Mouse (Mus musculus): ENCODE measurements around the gene Chl1. TPM values are rescaled to one million over a fixed set of nuclear protein-coding genes. Genes with fewer than 3 reads are reported as not detected.

Chl1 gene
- total RNA-seq, 2 experiments from 2014 or later: 518 to 523 TPM

DNA sequence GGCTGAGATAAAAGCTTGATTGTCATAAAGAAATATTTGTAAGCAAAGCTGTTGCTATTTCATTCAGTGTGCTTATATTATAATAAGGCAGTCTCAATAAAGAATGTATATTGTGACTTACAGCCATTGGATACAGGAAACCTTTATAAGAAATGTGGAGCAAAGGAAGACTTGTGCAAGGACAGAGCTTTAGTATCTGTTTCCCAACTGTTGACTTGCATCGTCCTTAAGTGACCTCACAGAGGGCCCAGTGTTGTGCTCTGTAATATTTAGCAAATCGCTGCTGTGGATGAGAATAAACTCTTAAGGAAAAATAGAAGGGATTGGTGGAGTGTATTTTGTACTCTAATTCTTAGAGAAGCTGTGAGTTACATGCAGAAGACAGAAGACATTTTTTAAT is 23.6 kb downstream of the Chl1 start:
- intact Hi-C loops (cut with DNase I): no loop called here
- DNase-seq: no peak

DNA sequence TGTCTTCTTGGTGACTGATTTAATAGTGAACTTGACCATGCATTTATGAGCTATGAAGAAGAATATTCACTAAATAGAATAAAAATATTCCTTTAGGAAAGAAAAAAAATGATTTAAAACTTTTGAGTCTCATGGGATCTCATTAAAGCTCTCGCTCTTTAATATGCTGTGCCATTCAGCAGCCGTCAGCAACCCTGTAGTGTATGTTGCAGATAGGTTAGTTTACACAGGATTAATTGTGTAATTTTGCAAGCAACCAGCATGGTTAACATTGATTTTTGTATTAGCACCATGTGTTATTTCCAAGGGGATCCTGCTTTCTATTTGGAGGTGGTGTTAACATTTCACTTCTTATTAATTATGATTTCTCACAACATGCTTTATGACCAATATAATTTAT is 32.2 kb downstream of the Chl1 start:
- intact Hi-C loops (cut with DNase I): no loop called here

DNA sequence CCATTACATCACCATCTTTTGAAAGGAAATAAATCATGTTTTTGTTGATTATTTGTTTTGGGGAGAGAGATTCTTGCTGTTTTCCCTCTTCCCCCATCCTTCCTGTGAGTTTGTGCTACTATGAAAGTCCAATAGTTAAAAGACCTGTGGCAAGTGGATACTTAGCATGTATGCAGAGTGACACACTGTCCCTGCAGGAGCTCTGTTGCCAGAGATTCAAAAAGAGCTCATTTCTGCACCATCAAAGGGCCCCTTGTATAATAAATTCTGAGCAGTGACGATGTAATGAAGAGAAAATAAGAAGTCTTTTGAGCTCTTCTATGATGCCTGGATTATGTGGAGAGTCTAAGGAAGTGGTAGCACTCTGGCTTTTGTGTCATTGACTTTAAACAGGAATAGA is 33.4 kb downstream of the Chl1 start:
- no peak for DNase-seq

More for the DNA sequence above, 32.2 kb downstream of the Chl1 start:
- no peak for DNase-seq

DNA sequence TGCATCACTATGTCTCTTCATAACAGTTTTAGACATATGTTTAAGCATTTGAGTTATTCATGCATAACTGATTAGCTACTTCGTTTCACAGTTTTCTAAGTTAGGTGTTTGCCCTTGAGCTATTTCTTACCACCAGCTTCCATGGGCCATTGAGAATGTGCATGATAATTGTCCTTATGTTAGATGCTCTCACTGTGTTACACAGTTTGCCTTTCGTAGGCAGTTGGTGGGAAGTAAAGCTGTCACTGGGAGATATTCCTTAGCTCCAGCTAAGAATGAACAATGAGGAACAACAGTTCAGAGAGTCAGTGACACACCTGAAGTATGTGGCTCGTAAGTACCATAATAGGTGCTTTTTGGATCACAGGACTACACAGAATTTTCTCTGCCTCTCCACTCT is 35.9 kb downstream of the Chl1 start:
- intact Hi-C loops (cut with DNase I): no loop called here
- no peak for DNase-seq

More for the DNA sequence above, 33.4 kb downstream of the Chl1 start:
- intact Hi-C loops (cut with DNase I): no loop called here

DNA sequence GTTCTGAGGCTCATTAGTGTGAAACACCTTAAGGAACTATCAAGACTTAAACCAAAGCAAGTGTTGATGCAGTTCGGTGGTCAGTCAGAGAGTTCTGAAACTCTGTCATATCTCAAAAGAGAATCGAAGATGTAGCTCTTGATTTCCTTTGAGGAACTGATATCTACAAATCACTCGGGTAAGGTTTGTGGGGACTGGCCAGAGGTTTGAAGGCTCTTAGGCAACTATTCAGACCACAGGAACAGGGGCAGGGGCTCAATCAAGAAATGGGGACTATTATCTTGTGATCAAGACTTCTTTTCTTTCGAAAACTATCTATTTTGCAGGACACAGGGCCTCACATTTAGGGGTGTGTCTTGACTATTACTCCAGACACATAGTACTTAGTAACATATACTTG is 39.5 kb downstream of the Chl1 start:
- intact Hi-C loops (cut with DNase I): no loop called here
- no peak for DNase-seq

DNA sequence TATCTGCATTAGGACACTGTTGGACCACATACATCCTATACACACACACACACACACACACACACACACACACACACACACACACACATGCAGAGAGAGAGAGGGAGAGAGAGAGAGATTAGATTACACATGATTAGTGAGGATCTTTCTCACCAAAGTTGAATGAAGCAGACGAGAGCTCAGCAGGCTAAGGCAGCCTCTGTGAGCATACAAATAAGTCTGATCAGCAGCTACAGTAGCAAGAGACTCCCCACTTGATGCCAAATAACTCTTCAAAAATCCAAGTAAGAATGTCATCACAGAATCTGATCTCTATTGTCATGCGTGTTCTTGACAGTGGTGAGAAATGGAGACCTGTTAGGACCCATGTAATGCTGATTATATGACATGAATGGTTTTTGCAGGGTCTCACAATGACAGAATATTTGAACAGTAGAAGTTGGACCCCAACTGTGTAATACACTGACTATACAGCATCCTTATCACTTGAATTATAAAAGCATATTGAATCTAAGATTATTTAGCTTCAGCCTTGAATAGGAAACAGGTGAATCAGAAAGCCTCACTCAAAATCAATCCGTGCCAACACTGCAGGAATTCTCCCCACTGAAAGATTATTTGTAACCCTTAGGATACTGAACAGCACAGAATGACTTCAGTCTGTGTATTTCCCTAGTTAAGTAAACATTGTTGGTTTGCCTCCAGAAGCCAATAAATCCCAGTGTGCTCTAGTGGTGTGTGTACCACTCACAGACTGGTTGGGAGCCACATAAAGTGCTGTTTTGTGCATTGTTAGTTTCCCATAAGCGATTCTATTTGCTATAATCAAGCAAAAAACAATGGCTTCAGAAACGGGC is 47.9 kb downstream of the Chl1 start:
- DNase-seq: peak; percentile 3
- intact Hi-C loops (cut with DNase I): no loop called here

DNA sequence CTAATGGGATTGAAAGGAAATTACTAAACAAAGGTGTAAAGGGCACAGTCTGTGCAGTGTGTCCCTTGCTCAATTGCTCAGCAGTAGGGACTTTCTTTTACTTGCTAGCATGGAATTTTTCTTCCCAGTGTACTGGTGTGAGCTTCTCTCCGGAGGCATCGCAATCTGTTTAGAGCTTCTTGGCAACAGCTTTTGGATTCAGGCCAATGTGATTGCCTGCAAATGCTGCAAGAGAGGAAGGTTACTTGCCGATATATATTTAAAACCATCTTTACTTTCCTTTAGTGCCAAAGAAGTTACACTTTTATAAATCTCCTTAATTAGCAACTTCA is 48.5 kb downstream of the Chl1 start:
- intact Hi-C loops (cut with DNase I): no loop called here
- DNase-seq: peak; percentile 66

DNA sequence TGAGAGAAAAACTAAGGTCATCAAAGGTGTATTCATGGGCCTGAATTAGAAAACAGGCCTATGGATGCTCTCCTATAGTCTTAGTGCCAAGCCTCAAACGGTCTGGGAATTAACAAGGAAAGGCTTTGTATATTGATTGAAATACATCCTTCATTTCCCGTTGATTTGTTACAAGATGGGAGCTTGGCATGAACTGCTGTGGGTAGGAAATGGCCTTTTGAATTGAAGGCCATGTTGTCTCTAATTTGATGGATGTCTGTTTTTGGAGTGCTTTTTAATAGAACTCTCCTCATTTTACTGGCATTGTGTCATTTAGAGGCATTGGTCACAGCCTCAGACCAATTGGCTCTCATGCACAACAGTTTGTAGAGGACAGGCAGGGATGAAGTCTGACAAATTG is 49.0 kb downstream of the Chl1 start:
- intact Hi-C loops (cut with DNase I): no loop called here
- no peak for DNase-seq

DNA sequence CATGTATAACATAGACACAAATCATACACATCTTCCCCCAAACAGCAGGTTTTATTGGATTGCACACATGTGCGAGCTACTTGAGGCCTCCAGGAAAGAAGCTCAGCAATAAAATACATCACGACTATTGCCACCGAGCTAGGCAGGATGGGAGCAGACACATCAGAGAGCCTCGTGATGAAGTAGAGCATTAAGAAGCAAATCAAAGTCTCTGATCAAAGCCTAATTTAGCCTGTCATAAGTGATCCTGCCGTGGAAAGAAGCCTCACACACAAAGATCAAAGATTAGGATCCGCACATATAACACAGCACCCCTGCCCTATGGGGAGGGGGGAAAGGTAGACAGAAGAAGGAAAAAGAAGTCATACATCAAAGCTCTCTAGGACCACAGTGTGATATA is 54.4 kb downstream of the Chl1 start:
- no peak for DNase-seq
- intact Hi-C loops (cut with DNase I): no loop called here

DNA sequence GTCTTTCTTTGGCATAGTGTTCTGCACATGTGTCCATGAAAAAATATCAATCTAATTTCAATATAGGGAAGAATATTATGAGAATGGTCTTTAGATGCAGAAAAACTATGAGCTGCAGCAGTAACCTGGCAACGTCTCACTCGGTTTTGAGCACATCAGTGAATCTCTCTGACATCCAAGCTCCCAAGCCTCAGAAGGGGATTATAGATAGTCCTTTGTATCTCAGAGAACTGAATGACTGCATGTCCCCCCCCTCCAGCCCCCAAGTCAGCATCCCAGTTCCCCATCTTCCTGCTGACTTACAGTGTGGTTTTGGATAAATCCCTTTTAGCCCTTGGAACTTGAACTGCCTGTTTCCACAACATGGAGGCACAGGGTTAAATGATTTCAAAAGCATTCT is 56.9 kb downstream of the Chl1 start:
- no peak for DNase-seq
- intact Hi-C loops (cut with DNase I): no loop called here

DNA sequence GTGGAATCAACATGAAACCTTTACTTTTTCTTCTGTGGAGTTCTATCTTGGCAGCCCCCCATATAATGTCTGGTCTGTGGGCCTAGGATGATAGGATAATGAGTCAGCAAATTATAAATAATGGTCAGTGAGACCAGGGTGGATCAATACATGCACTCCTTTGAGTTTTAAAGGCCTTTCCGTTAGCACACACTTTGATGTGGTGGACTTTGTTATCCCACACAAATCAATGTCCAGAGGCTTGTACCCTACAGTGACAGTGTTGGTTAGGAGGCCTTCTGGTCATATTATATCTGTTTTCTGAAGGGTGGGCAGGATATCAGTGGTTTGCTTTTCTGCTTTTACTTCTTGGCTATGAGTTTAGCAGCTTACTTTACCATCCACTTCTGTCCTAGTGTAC is 62.3 kb downstream of the Chl1 start:
- DNase-seq: no peak
- intact Hi-C loops (cut with DNase I): no loop called here

DNA sequence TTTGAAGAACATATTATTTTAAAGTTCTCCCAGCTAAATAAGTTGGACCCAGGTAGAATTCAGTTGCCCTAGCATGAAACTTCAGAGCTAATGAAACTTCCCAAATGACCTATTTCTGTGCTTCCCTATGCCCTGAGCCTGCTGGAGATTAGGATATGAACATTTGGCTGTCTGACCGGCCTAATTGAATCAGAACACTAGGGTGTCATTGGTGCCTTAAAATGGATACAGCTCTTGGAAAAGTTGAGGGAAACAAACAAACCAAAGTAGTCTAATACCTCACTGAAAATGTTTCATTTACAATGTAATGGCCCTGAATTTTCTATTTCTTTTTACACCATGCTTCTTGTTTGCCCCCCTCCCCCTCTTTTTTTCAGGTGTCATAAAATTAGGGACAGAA is 73.8 kb downstream of the Chl1 start:
- DNase-seq: no peak
- intact Hi-C loops (cut with DNase I): no loop called here

DNA sequence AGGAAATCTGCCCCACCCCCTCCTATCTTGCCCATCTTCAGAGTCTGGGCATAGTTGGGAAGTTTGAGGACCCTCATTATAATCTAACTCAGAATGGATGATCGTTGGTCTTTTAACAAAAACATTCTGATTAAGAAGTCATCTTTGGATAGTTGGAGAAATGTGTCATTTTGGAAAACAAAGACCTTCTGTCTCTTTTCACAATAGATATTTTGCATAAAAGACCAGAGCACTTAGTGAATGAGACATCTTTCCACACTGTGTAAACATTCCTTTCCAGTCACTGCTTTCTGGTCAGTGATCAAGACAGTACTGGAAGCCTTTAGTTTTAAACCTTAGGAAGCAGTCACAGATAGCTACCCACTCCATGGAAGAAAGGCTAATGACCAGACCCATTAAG is 75.3 kb downstream of the Chl1 start:
- intact Hi-C loops (cut with DNase I): no loop called here
- DNase-seq: no peak

DNA sequence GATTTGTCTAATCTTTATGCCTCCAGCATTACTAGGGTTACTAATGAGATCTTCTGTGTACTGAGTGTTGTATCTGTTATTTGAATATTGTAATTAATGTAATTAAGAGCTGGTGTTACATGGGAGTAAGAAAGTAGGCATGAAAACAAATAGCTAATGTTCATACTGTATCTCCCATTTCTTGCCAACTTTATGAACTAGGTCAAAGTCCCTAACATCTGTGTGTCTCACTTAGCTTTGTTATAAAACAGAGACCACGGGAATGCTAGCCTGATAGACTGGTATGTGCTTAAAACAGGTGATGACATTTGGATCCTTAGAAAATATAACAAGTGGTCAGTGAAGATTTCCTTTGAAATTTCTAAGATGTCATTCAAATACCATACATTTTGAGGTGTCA is 75.7 kb downstream of the Chl1 start:
- intact Hi-C loops (cut with DNase I): no loop called here
- DNase-seq: no peak

DNA sequence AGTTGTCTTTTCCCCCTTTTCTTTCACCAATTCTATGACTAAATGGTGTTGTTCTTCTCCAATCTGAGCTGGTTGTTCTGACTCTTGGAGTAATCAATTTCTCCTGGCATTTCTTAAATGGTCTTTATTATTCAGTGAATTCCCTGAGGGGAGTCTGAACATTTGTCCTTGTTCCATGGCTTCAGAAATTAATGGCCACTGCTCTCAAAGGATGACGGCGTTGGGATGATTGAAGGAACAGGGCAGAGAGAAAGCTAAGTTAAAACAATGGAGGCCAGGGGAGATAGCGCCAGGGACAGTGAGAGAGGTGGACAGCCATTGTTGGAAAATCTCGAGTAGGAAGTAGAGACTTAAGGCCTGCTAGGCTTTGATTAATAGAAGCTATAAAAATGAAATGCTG is 91.7 kb downstream of the Chl1 start:
- intact Hi-C loops (cut with DNase I): no loop called here
- no peak for DNase-seq

DNA sequence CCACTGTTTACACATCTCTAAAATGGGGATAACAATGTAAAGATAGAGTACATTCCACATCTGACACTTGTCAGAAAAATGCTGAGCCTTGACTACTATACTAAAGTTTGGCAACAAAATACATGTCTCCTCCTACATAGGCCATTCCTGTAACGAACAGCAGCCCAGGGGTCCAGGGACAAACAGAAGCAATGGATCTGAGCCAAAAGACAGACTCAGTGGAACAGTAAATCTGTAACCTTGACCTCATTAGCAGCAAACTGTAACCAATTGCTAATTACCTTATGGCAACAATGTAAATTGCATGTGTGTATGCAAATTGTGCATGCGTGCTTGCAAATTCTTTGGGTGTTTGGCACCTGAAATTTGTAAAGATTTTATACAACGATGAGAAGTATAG is 100.3 kb downstream of the Chl1 start:
- intact Hi-C loops (cut with DNase I): no loop called here
- no peak for DNase-seq

DNA sequence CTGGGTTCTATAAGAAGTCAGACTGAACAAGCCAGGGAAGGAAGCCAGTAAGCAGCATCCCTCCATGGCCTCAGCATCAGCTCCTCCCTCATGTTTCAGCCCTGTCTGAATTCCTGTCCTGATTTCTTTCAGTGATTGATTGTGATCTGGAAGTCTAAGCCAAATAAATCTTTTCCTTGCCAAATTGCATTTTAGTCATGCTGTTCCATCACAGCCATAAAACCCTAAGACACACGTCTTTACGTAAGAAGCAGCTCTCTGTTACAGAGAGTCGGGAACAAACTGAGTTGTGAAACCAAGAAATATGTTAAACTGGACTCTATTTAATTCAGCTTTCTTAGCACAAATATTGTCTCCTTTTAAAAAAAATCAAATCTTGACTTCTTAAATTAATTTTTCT is 102.2 kb downstream of the Chl1 start:
- intact Hi-C loops (cut with DNase I): no loop called here

DNA sequence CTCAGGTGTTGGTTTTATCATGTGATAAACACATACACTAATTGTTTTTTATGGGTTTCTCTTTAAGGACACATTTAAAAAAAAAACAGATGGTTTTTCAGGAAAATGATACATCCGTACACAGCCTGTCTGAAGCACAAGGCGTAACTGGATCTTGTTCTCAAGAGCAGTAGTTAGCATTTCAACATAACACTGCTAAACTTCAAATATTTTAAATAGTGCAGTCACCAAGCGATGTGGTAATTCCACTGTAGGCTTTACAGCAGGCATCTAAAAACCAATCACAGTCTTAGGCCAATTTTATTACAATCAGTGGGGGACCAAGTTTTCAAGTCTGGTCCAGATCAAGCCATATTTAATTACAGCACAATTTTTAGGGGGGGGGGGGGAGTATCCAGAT is 103.3 kb downstream of the Chl1 start:
- intact Hi-C loops (cut with DNase I): no loop called here
- no peak for DNase-seq

More for the DNA sequence above, 102.2 kb downstream of the Chl1 start:
- no peak for DNase-seq

DNA sequence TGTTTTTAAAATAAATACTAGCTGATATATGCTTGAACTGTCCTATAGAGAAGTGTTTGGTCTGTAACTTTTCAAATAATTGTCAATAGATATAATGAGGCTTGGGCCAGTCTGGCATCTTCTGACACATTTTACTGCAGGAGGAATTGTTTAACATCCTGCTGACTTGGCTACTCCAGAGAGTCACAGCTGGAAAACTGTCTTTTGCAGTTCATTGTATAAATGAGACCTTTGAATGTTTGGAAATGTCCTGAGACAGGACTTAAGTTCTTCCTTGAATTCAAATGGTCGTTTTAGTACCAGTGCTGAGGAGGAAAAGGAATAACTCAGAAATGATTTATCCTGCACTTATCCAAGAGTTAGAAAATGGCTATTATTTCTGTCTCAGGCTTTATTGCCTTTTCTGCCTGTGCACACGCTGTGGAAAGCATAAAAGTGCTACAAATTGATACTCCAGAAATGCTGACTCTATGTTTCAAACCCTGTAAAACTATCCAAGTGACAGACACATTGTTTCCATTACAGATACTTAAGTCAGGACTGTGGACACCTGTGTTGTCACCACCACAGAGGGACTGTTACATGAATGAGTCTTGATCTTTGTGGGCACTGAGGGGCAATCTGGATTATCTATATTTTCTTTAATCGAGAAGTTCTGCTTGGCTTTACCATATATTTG is 105.7 kb downstream of the Chl1 start:
- DNase-seq: no peak
- intact Hi-C loops (cut with DNase I): no loop called here

DNA sequence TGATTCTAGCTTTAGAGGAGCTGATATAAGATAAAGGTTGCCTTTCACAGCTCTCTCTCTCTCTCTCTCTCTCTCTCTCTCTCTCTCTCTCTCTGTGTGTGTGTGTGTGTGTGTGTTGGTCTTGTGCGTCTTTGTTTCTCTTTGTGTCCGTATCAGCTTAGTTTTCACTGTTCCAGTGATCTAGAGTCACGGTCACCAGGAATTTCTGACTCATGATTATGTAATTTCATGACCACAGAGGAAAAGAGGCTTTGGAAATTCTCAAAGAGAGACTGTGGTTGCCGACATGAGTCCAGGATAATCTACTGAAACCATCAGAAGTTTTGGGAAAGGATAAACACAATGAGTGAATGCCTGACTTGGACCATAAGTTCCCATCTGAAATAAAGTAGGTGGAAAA is 110.5 kb downstream of the Chl1 start:
- intact Hi-C loops (cut with DNase I): no loop called here
- DNase-seq: no peak

DNA sequence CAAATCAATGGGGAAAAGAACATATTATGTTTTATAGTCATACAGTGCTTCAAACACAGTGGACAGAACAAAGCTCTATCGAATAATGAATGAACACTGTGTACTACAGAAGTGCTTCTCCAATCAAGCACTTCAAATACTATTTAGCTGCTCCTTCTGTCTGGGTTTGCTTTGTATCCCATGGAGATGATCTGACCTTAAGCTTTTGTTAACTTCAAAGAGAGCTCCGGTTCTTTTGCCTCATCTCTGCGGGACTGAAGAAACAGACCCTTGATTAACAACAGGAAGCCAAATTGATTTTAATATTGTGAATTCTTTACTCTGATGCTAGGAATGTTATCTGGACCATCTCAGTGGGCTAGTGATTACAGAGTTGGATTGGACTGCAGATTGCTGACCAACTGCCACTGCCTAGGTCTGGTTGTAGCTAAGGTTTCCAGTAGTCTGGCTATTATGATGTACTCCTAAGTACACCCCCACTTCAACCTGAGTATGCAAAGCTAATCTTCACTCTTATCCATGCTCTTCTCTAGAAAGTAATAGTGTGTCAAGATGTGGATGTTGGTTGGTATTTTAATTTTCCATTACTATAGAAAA is 111.8 kb downstream of the Chl1 start:
- no peak for DNase-seq
- intact Hi-C loops (cut with DNase I): no loop called here

DNA sequence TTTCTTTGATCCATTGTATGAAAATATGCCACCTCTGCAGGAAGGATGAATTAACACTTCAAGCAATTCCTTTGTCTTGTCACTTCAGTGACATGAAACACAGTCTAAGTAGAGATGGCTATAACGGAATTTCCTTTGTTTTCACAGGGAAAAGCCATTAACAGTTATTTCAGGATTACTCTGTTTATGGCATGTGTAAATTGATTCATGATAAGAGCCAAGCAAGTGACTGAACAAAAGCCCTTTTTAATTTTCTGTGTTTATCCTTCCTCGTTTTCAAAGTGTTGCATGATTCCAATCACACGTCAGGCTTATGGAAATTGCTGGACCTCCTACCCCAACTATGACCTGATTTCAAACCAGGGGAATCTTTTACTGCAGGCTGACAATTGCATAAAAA is 122.5 kb downstream of the Chl1 start:
- intact Hi-C loops (cut with DNase I): no loop called here
- DNase-seq: no peak

Data from left cerebral cortex, postnatal 4 days (tissue).